Mouse (Mus musculus) ES-E14 (cell line): Measurements from ENCODE around the gene Olfr1150-ps1.

Experiments
- CHD2 ChIP-seq: IDR thresholded peaks from 2 replicates; pipeline ENCODE4 v1.6.1; 2014; ENCODE audit warnings: mild to moderate bottlenecking, low read depth, low read length, inconsistent platforms
- HCFC1 ChIP-seq: IDR thresholded peaks from 2 replicates; pipeline ENCODE4 v1.6.1; 2012; ENCODE audit warnings: low read length, inconsistent platforms, borderline replicate concordance; ENCODE audit not compliant: insufficient read depth
- MAFK ChIP-seq: IDR thresholded peaks from 2 replicates; pipeline ENCODE4 v1.6.1; 2014; ENCODE audit warnings: mild to moderate bottlenecking, low read depth, low read length, inconsistent platforms; ENCODE audit not compliant: insufficient read depth
- ZNF384 ChIP-seq: IDR thresholded peaks from 2 replicates; pipeline ENCODE4 v1.6.1; 2012; ENCODE audit warnings: low read depth, low read length, inconsistent platforms

- TF ChIP-seq MAFK (no peak), CHD2 (no peak), HCFC1 (no peak), ZNF384 (no peak)
Observed at GRCm38 (mm10) chr2:87809522-87809921, 34.3 kb upstream of the Olfr1150-ps1 start, which contains the start of gene Olfr1145.
